Mouse (Mus musculus): ENCODE results near the gene Usp53. TPM values are rescaled to one million over a fixed set of nuclear protein-coding genes. Genes with fewer than 3 reads are reported as not detected.

Usp53 gene
- polyA plus RNA-seq, 1 experiment from 2014 or later, result 6.5 TPM

GRCm38 (mm10) chr3:122986386-122986785 lies 2.1 kb upstream of the Usp53 start:
- no peak overlapping the region for H3K9ac ChIP-seq
- no peak overlapping the region for H3K4me2 ChIP-seq
- no peaks in the 10 kb centered on the region for H3K36me3 ChIP-seq
- H3K9me3 ChIP-seq, result no peaks in the 10 kb centered on the region
- H3K27me3 ChIP-seq, result no peaks in the 10 kb centered on the region
- no peak overlapping the region for H3K4me3 ChIP-seq
- H3K27ac ChIP-seq, result no peak overlapping the region
- no peak for ATAC-seq (ENCODE audit: insufficient number of reproducible peaks, insufficient read depth, low FRiP score, low TSS enrichment, low read depth)
- H3K4me1 ChIP-seq, result peaks cover 5% of the 10 kb centered on the region
- 51% methylated on average over 1 of the region's 1 CpGs for WGBS

- peak overlapping the region; percentile 73 for H3K4me2 ChIP-seq
- peak overlapping the region; percentile 88 for H3K9ac ChIP-seq
- peak overlapping the region; percentile 95 for H3K27ac ChIP-seq
- H3K4me3 ChIP-seq, result peak overlapping the region; percentile 84
- ATAC-seq (ENCODE audit: insufficient number of reproducible peaks, insufficient read depth, low FRiP score, low TSS enrichment, low read depth), result no peak
- WGBS, result 16% methylated on average over 13 of the region's 13 CpGs
- no peaks in the 10 kb centered on the region for H3K27me3 ChIP-seq
- no peaks in the 10 kb centered on the region for H3K9me3 ChIP-seq
- H3K4me1 ChIP-seq, result peaks cover 5% of the 10 kb centered on the region
- no peaks in the 10 kb centered on the region for H3K36me3 ChIP-seq
Observed at GRCm38 (mm10) chr3:122985183-122985944, 1.1 kb upstream of the Usp53 start.

GRCm38 (mm10) chr3:122983849-122984248 lies 461 bp downstream of the Usp53 start:
- WGBS, result under 1% methylated on average over 30 of the region's 30 CpGs
- Histone ChIP-seq H3K27ac (peak overlapping the region; percentile 92), H3K9ac (peak overlapping the region; percentile 77), H3K4me1 (peaks cover 5% of the 10 kb centered on the region), H3K4me3 (peak overlapping the region; percentile 84), H3K36me3 (no peaks in the 10 kb centered on the region), H3K9me3 (no peaks in the 10 kb centered on the region), H3K27me3 (no peaks in the 10 kb centered on the region), H3K4me2 (peak overlapping the region; percentile 73)
- ATAC-seq (ENCODE audit: insufficient number of reproducible peaks, insufficient read depth, low FRiP score, low TSS enrichment, low read depth), result peak; percentile 82

- H3K36me3 ChIP-seq, result no peaks in the 10 kb centered on the region
- no peak overlapping the region for H3K4me3 ChIP-seq
- WGBS, result 89% methylated on average over 1 of the region's 1 CpGs
- no peak overlapping the region for H3K27ac ChIP-seq
- no peaks in the 10 kb centered on the region for H3K27me3 ChIP-seq
- H3K4me1 ChIP-seq, result no peaks in the 10 kb centered on the region
- ATAC-seq (ENCODE audit: insufficient number of reproducible peaks, insufficient read depth, low FRiP score, low TSS enrichment, low read depth), result no peak; the same call in 1 of the 2 replicates
- H3K4me2 ChIP-seq, result no peak overlapping the region
- H3K9me3 ChIP-seq, result no peaks in the 10 kb centered on the region
- no peak overlapping the region for H3K9ac ChIP-seq
Observed at GRCm38 (mm10) chr3:122975964-122976363, 8.3 kb downstream of the Usp53 start.

GRCm38 (mm10) chr3:122975363-122975762 lies 8.9 kb downstream of the Usp53 start:
- H3K9me3 ChIP-seq, result no peaks in the 10 kb centered on the region
- no peak for ATAC-seq (ENCODE audit: insufficient number of reproducible peaks, insufficient read depth, low FRiP score, low TSS enrichment, low read depth)
- no peaks in the 10 kb centered on the region for H3K4me1 ChIP-seq
- H3K4me2 ChIP-seq, result no peak overlapping the region
- 89% methylated on average over 4 of the region's 4 CpGs for WGBS
- H3K27me3 ChIP-seq, result no peaks in the 10 kb centered on the region
- no peak overlapping the region for H3K9ac ChIP-seq
- H3K27ac ChIP-seq, result no peak overlapping the region
- H3K36me3 ChIP-seq, result no peaks in the 10 kb centered on the region
- H3K4me3 ChIP-seq, result no peak overlapping the region

- no peak for ATAC-seq (ENCODE audit: insufficient number of reproducible peaks, insufficient read depth, low FRiP score, low TSS enrichment, low read depth)
- no peak overlapping the region for H3K4me3 ChIP-seq
- no peaks in the 10 kb centered on the region for H3K4me1 ChIP-seq
- no peak overlapping the region for H3K4me2 ChIP-seq
- H3K27me3 ChIP-seq, result no peaks in the 10 kb centered on the region
- no peaks in the 10 kb centered on the region for H3K9me3 ChIP-seq
- 93% methylated on average over 3 of the region's 3 CpGs for WGBS
- no peak overlapping the region for H3K9ac ChIP-seq
- H3K36me3 ChIP-seq, result no peaks in the 10 kb centered on the region
- no peak overlapping the region for H3K27ac ChIP-seq
Observed at GRCm38 (mm10) chr3:122974833-122975232, 9.5 kb downstream of the Usp53 start.

GRCm38 (mm10) chr3:122972126-122972822 lies 12.0 kb downstream of the Usp53 start:
- Histone ChIP-seq H3K4me2 (no peak overlapping the region), H3K27me3 (no peaks in the 10 kb centered on the region), H3K4me3 (no peak overlapping the region), H3K9ac (no peak overlapping the region), H3K27ac (no peak overlapping the region), H3K4me1 (no peaks in the 10 kb centered on the region), H3K36me3 (no peaks in the 10 kb centered on the region), H3K9me3 (no peaks in the 10 kb centered on the region)
- WGBS, result 40% methylated on average over 3 of the region's 3 CpGs
- no peak for ATAC-seq (ENCODE audit: insufficient number of reproducible peaks, insufficient read depth, low FRiP score, low TSS enrichment, low read depth)

- H3K27ac ChIP-seq, result no peak overlapping the region
- H3K9ac ChIP-seq, result no peak overlapping the region
- 90% methylated on average over 9 of the region's 9 CpGs for WGBS
- H3K36me3 ChIP-seq, result no peaks in the 10 kb centered on the region
- H3K9me3 ChIP-seq, result no peaks in the 10 kb centered on the region
- ATAC-seq (ENCODE audit: insufficient number of reproducible peaks, insufficient read depth, low FRiP score, low TSS enrichment, low read depth), result no peak
- no peaks in the 10 kb centered on the region for H3K4me1 ChIP-seq
- no peak overlapping the region for H3K4me2 ChIP-seq
- no peak overlapping the region for H3K4me3 ChIP-seq
- no peaks in the 10 kb centered on the region for H3K27me3 ChIP-seq
Observed at GRCm38 (mm10) chr3:122968391-122968790, 15.9 kb downstream of the Usp53 start.

- Histone ChIP-seq H3K4me3 (no peak overlapping the region), H3K27ac (no peak overlapping the region), H3K36me3 (0 out of 2 replicates have a peak, but pooled peaks cover 7% of the 10 kb centered on the region), H3K4me2 (no peak overlapping the region), H3K4me1 (no peaks in the 10 kb centered on the region), H3K9ac (no peak overlapping the region), H3K9me3 (no peaks in the 10 kb centered on the region), H3K27me3 (no peaks in the 10 kb centered on the region)
- no peak for ATAC-seq (ENCODE audit: insufficient number of reproducible peaks, insufficient read depth, low FRiP score, low TSS enrichment, low read depth)
- WGBS, result 82% methylated on average over 5 of the region's 5 CpGs
Observed at GRCm38 (mm10) chr3:122964301-122964700, 20.0 kb downstream of the Usp53 start.

GRCm38 (mm10) chr3:122950129-122950528 lies 34.2 kb downstream of the Usp53 start:
- ATAC-seq (ENCODE audit: insufficient number of reproducible peaks, insufficient read depth, low FRiP score, low TSS enrichment, low read depth), result no peak
- WGBS, result 87% methylated on average over 2 of the region's 2 CpGs
- no peaks in the 10 kb centered on the region; the same call in 1 of the 2 replicates for H3K4me1 ChIP-seq

GRCm38 (mm10) chr3:122943387-122943890 lies 40.9 kb downstream of the Usp53 start:
- Histone ChIP-seq H3K27me3 (no peaks in the 10 kb centered on the region), H3K9me3 (no peaks in the 10 kb centered on the region), H3K4me1 (no peaks in the 10 kb centered on the region), H3K36me3 (no peaks in the 10 kb centered on the region), H3K4me2 (no peak overlapping the region), H3K9ac (no peak overlapping the region), H3K4me3 (no peak overlapping the region), H3K27ac (no peak overlapping the region)
- 84% methylated on average over 6 of the region's 6 CpGs for WGBS
- no peak for ATAC-seq (ENCODE audit: insufficient number of reproducible peaks, insufficient read depth, low FRiP score, low TSS enrichment, low read depth)

More at GRCm38 (mm10) chr3:122950129-122950528, 34.2 kb downstream of the Usp53 start:
- no peak overlapping the region for H3K4me2 ChIP-seq
- no peak overlapping the region for H3K9ac ChIP-seq
- H3K27me3 ChIP-seq, result no peaks in the 10 kb centered on the region
- H3K27ac ChIP-seq, result no peak overlapping the region
- no peaks in the 10 kb centered on the region for H3K9me3 ChIP-seq
- H3K36me3 ChIP-seq, result peaks cover 11% of the 10 kb centered on the region
- H3K4me3 ChIP-seq, result no peak overlapping the region

- no peaks in the 10 kb centered on the region for H3K27me3 ChIP-seq
- H3K9ac ChIP-seq, result no peak overlapping the region
- H3K4me1 ChIP-seq, result no peaks in the 10 kb centered on the region
- H3K4me2 ChIP-seq, result no peak overlapping the region
- WGBS, result 70% methylated on average over 2 of the region's 2 CpGs
- H3K4me3 ChIP-seq, result no peak overlapping the region
- H3K27ac ChIP-seq, result no peak overlapping the region
- ATAC-seq (ENCODE audit: insufficient number of reproducible peaks, insufficient read depth, low FRiP score, low TSS enrichment, low read depth), result no peak
- no peaks in the 10 kb centered on the region for H3K9me3 ChIP-seq
- peaks cover 1% of the 10 kb centered on the region; the same call in 1 of the 2 replicates for H3K36me3 ChIP-seq
Observed at GRCm38 (mm10) chr3:122939215-122939614, 45.1 kb downstream of the Usp53 start.

All from embryonic facial prominence, embryonic 13.5 days (tissue).